ENCODE assay signal across 21 mouse cellular contexts in genomic region chr4:125658376-125658775, GRCm38 (mm10).
DNase-seq lines count a peak whose midpoint lies in the region; ATAC-seq and TF ChIP-seq lines count a peak whose summit lies in the region.
"Had no signal": no experiment of that assay in that cellular context is flagged by ENCODE, and none has a peak within 500 bp of the region (broad histone marks: within the 10 kb centered on the region; RNA-seq: fewer than 3 reads in every experiment).

No protein-coding gene starts in this region.

- ATAC-seq in forebrain, embryonic 13.5 days = no peak
- no peak for ATAC-seq in forebrain, embryonic 15.5 days (replicated peaks)
- peak; percentile 38; the same call in 1 of the 2 replicates for ATAC-seq in midbrain, embryonic 12.5 days (ENCODE audit: low FRiP score, low read depth)
- ATAC-seq: CD4-positive, CD25-positive, alpha-beta regulatory T cell, adult 4 months; inflammation-experienced regulatory T-cells, adult 6 months had no signal

- H3K27me3 ChIP-seq in forebrain, embryonic 13.5 days = 0 out of 2 replicates have a peak, but pooled peaks cover 3% of the 10 kb centered on the region
- H3K27me3 ChIP-seq in forebrain, embryonic 15.5 days = no peaks in the 10 kb centered on the region
- peaks cover 3% of the 10 kb centered on the region; the same call in 1 of the 2 replicates for H3K27me3 ChIP-seq in midbrain, embryonic 12.5 days
- H3K27me3 ChIP-seq: embryonic facial prominence, embryonic 12.5 days; heart, embryonic 15.5 days had no signal

- no peak for TF ChIP-seq CTCF in brain, embryonic 14.5 days (IDR thresholded peaks at IDR 0.05; ENCODE audit: borderline replicate concordance, extremely low read depth, insufficient read depth, insufficient read length)

- H3K4me1 ChIP-seq in forebrain, embryonic 13.5 days = peaks cover 16% of the 10 kb centered on the region
- peaks cover 3% of the 10 kb centered on the region for H3K4me1 ChIP-seq in forebrain, embryonic 15.5 days
- peaks cover 24% of the 10 kb centered on the region for H3K4me1 ChIP-seq in midbrain, embryonic 12.5 days
- H3K4me1 ChIP-seq: embryonic facial prominence, embryonic 12.5 days; heart, embryonic 15.5 days had no signal

- DNase-seq in brain, embryonic 14.5 days (ENCODE audit: low read depth) = peak; percentile 67
- peak; percentile 53 for DNase-seq in retina, adult 2 months (ENCODE audit: low read depth, low spot score)
- no peak for DNase-seq in left cerebral cortex, postnatal 36 days (ENCODE audit: low spot score in 2 of 2)
- no peak for DNase-seq in Muller cell, postnatal 12 days (ENCODE audit: inconsistent ontology term)
- no peak for DNase-seq in cerebellum, adult 9-11 months
- DNase-seq: adrenal gland, postnatal 25 days; cerebellum, adult 11 months; gastrocnemius, postnatal 36 days; heart, postnatal 4 days; kidney, adult 18-20 months; lung, postnatal 4 days; right cerebral cortex, postnatal 4 days; thymus, postnatal 14 days had no signal

- no peak for TF ChIP-seq POLR2A in brain, embryonic 14.5 days (IDR thresholded peaks at IDR 0.05; ENCODE audit: borderline replicate concordance, extremely low read depth, insufficient read depth, insufficient read length, poor library complexity, severe bottlenecking)

- no peak overlapping the region for H3K9ac ChIP-seq in forebrain, embryonic 13.5 days
- H3K9ac ChIP-seq in forebrain, embryonic 15.5 days (replicated peaks) = no peak overlapping the region
- H3K9ac ChIP-seq in midbrain, embryonic 12.5 days (replicated peaks) = no peak overlapping the region
- H3K9ac ChIP-seq: embryonic facial prominence, embryonic 12.5 days; heart, embryonic 15.5 days had no signal

- no peaks in the 10 kb centered on the region for H3K9me3 ChIP-seq in forebrain, embryonic 13.5 days (replicated peaks)
- no peaks in the 10 kb centered on the region for H3K9me3 ChIP-seq in forebrain, embryonic 15.5 days
- H3K9me3 ChIP-seq in midbrain, embryonic 12.5 days = no peaks in the 10 kb centered on the region
- H3K9me3 ChIP-seq: embryonic facial prominence, embryonic 12.5 days; heart, embryonic 15.5 days had no signal

- intact Hi-C loops in left cerebral cortex, postnatal 36 days (cut with DNase I) = no loop called here

- 0 out of 2 replicates have a peak overlapping the region, but pooled peaks have one; percentile 0 for H3K27ac ChIP-seq in forebrain, embryonic 13.5 days
- H3K27ac ChIP-seq in forebrain, embryonic 15.5 days (replicated peaks) = no peak overlapping the region
- peak overlapping the region; percentile 40; the same call in 1 of the 2 replicates for H3K27ac ChIP-seq in midbrain, embryonic 12.5 days (replicated peaks)
- H3K27ac ChIP-seq: embryonic facial prominence, embryonic 12.5 days; heart, embryonic 15.5 days had no signal

- H3K36me3 ChIP-seq in forebrain, embryonic 13.5 days (ENCODE audit: poor library complexity, severe bottlenecking) = peaks cover 11% of the 10 kb centered on the region; the same call in 1 of the 2 replicates
- no peaks in the 10 kb centered on the region; the same call in 1 of the 2 replicates for H3K36me3 ChIP-seq in forebrain, embryonic 15.5 days
- no peaks in the 10 kb centered on the region for H3K36me3 ChIP-seq in midbrain, embryonic 12.5 days
- H3K36me3 ChIP-seq: embryonic facial prominence, embryonic 12.5 days; heart, embryonic 15.5 days had no signal

- WGBS in forebrain, embryonic 13.5 days = 24% methylated on average over 8 of the region's 8 CpGs
- 22% methylated on average over 8 of the region's 8 CpGs for WGBS in forebrain, embryonic 15.5 days
- WGBS in midbrain, embryonic 12.5 days = 12% methylated on average over 8 of the region's 8 CpGs

- H3K4me3 ChIP-seq in forebrain, embryonic 13.5 days = no peak overlapping the region
- no peak overlapping the region for H3K4me3 ChIP-seq in forebrain, embryonic 15.5 days
- no peak overlapping the region for H3K4me3 ChIP-seq in midbrain, embryonic 12.5 days
- H3K4me3 ChIP-seq: embryonic facial prominence, embryonic 12.5 days; heart, embryonic 15.5 days; myocyte had no signal

- no peak overlapping the region for H3K4me2 ChIP-seq in forebrain, embryonic 13.5 days
- no peak overlapping the region for H3K4me2 ChIP-seq in forebrain, embryonic 15.5 days (replicated peaks)
- H3K4me2 ChIP-seq in midbrain, embryonic 12.5 days (replicated peaks) = no peak overlapping the region
- H3K4me2 ChIP-seq: embryonic facial prominence, embryonic 12.5 days; heart, embryonic 15.5 days had no signal

Comparison
In these comparisons a context has a peak if more than half of its experiments do, and no peak if none do; other contexts are left out.
1. DNase-seq: peak in brain, embryonic 14.5 days (single experiment) and retina, adult 2 months (single experiment); none in left cerebral cortex, postnatal 36 days (0 of 2), Muller cell, postnatal 12 days (single experiment) and cerebellum, adult 9-11 months (single experiment).